Mouse (Mus musculus) MEL (cell line): ENCODE data around the gene Ripor1. TPM values are rescaled to one million over a fixed set of nuclear protein-coding genes. Genes with fewer than 3 reads are reported as not detected.
"Not testable (repeated sequence)": the region's sequence is repeated elsewhere in the genome, so short reads cannot be mapped to it uniquely, and the experiment has no call there.

ENCODE experiments used
- DNase-seq: peaks from one replicate; pipeline ENCODE4 v3.0.0; 2011; ENCODE audit warnings: low read depth, low spot score
- H3K27ac ChIP-seq: 2 replicates; pipeline ENCODE4 v1.5.1; 2012; ENCODE audit warnings: low read depth, mild to moderate bottlenecking, control low read depth, low read length, moderate library complexity; ENCODE audit not compliant: control insufficient read depth
- H3K27me3 ChIP-seq, 2 experiments: fragments of 150-350 bp in 1 of 2; sonication (generic) in 1 of 2; 2 replicates each; pipeline ENCODE4 v1.6.1; 2012; ENCODE audit warnings: low read length in 2 of 2, mild to moderate bottlenecking in 2 of 2, improper control_type of control experiment in 1 of 2, moderate library complexity in 1 of 2; ENCODE audit not compliant: insufficient read depth in 2 of 2, control insufficient read depth in 1 of 2
- H3K36me3 ChIP-seq, 2 experiments: 2 replicates each; pipeline ENCODE4 v1.6.1; 2012 to 2014; ENCODE audit warnings: low read length in 2 of 2, improper control_type of control experiment in 1 of 2, inconsistent platforms in 1 of 2, mild to moderate bottlenecking in 1 of 2; ENCODE audit not compliant: insufficient read depth in 2 of 2, control insufficient read depth in 1 of 2
- H3K4me1 ChIP-seq, 2 experiments: fragments of 150-350 bp in 1 of 2; sonication (generic) in 1 of 2; 2 replicates each; pipeline ENCODE4 v1.6.1; 2012; ENCODE audit warnings: low read length in 2 of 2, improper control_type of control experiment in 1 of 2, mild to moderate bottlenecking in 1 of 2; ENCODE audit not compliant: insufficient read depth in 2 of 2, control insufficient read depth in 1 of 2
- H3K4me3 ChIP-seq, 2 experiments: fragments of 150-350 bp in 1 of 2; sonication (generic) in 1 of 2; 2 replicates each; pipeline ENCODE4 v1.5.1; 2012; ENCODE audit warnings: low read depth in 2 of 2, low read length in 2 of 2, mild to moderate bottlenecking in 2 of 2, moderate library complexity in 2 of 2, control low read depth in 1 of 2, improper control_type of control experiment in 1 of 2; ENCODE audit not compliant: control insufficient read depth in 1 of 2, insufficient read depth in 1 of 2
- H3K79me2 ChIP-seq: 2 replicates; pipeline ENCODE4 v1.6.1; 2012; ENCODE audit warnings: mild to moderate bottlenecking, low read length, moderate library complexity; ENCODE audit not compliant: control insufficient read depth, poor library complexity, insufficient read depth
- H3K9ac ChIP-seq: 2 replicates; pipeline ENCODE4 v1.6.1; 2012; ENCODE audit warnings: low read depth, mild to moderate bottlenecking, control low read depth, low read length, moderate library complexity; ENCODE audit not compliant: control insufficient read depth, poor library complexity, severe bottlenecking
- H3K9me3 ChIP-seq: fragments of 150-350 bp; sonication (generic); replicated peaks from 2 replicates; pipeline ENCODE4 v1.6.1; 2012; ENCODE audit warnings: mild to moderate bottlenecking, low read length, improper control_type of control experiment, moderate library complexity; ENCODE audit not compliant: insufficient read depth
- CHD1 ChIP-seq: IDR thresholded peaks from 2 replicates; pipeline ENCODE4 v1.6.1; 2012; ENCODE audit warnings: low read depth, mild to moderate bottlenecking, inconsistent platforms, low read length, improper control_type of control experiment
- ETS1 ChIP-seq: IDR thresholded peaks from 2 replicates; pipeline ENCODE4 v1.6.1; 2012; ENCODE audit warnings: low read depth, mild to moderate bottlenecking, inconsistent platforms, low read length, improper control_type of control experiment, moderate library complexity
- GABPA ChIP-seq: IDR thresholded peaks from 2 replicates; pipeline ENCODE4 v1.6.1; 2012; ENCODE audit warnings: low read depth, mild to moderate bottlenecking, inconsistent platforms, low read length, improper control_type of control experiment, moderate library complexity
- GATA1 ChIP-seq: IDR thresholded peaks from 2 replicates; pipeline ENCODE4 v1.6.1; 2011; ENCODE audit warnings: low read depth, low read length, improper control_type of control experiment
- POLR2A ChIP-seq, 2 experiments: IDR thresholded peaks; 2 replicates each; pipeline ENCODE4 v1.6.1; 2011 to 2012; ENCODE audit warnings: low read length in 2 of 2, mild to moderate bottlenecking in 2 of 2, control low read depth in 1 of 2, improper control_type of control experiment in 1 of 2, low read depth in 1 of 2, moderate library complexity in 1 of 2; ENCODE audit not compliant: control insufficient read depth in 1 of 2, insufficient read depth in 1 of 2, poor library complexity in 1 of 2
- RCOR1 ChIP-seq: IDR thresholded peaks from 2 replicates; pipeline ENCODE4 v1.6.1; 2012; ENCODE audit warnings: low read depth, mild to moderate bottlenecking, inconsistent platforms, low read length, improper control_type of control experiment
- SMC3 ChIP-seq: IDR thresholded peaks from 2 replicates; pipeline ENCODE4 v1.6.1; 2011; ENCODE audit warnings: low read depth, low read length, improper control_type of control experiment
- TBP ChIP-seq: IDR thresholded peaks from 2 replicates; pipeline ENCODE4 v1.8.0; 2011; ENCODE audit warnings: low read depth, low read length, improper control_type of control experiment
- ZKSCAN1 ChIP-seq: IDR thresholded peaks from 2 replicates; pipeline ENCODE4 v1.6.1; 2012; ENCODE audit warnings: low read depth, mild to moderate bottlenecking, inconsistent platforms, low read length, improper control_type of control experiment, moderate library complexity
- ZMIZ1 ChIP-seq: IDR thresholded peaks from 2 replicates; pipeline ENCODE4 v1.6.1; 2012; ENCODE audit warnings: low read depth, mild to moderate bottlenecking, inconsistent platforms, low read length, improper control_type of control experiment, moderate library complexity
- ZNF384 ChIP-seq: IDR thresholded peaks from 2 replicates; pipeline ENCODE4 v1.6.1; 2012; ENCODE audit warnings: low read depth, mild to moderate bottlenecking, inconsistent platforms, low read length, improper control_type of control experiment
- polyA plus RNA-seq, 2 experiments: library from polyadenylated mRNA; stranded (reverse) in 1 of 2; unstranded in 1 of 2; fragments of >175 nt in 1 of 2; fragments of >200 nt in 1 of 2; gene quantifications; 2 replicates each; pipeline versions ENCODE4 v1.2.1 to v1.2.4; 2012; ENCODE audit warnings: low replicate concordance in 2 of 2, low read depth in 1 of 2; ENCODE audit not compliant: insufficient read length in 2 of 2, insufficient read depth in 1 of 2, missing spikeins in 1 of 2
- total RNA-seq: library from RNA; depleted of rRNA; stranded (reverse); fragments of 300-350 nt; gene quantifications from 2 replicates; pipeline ENCODE4 v1.2.3, GENCODE M21; 2012

Gene Ripor1
- total and polyA plus RNA-seq, 3 experiments, result 16.6 to 120 TPM; not detected in 1

GRCm38 (mm10) chr8:105596362-105597034 is 8.6 kb upstream of the Ripor1 start (continued):
- TF ChIP-seq GABPA (no peak), GATA1 (no peak), CHD1 (no peak)
- TF ChIP-seq, all 39 proteins: peak for 11

- no peaks in the 10 kb centered on the region for H3K9me3 ChIP-seq
- no peak overlapping the region for H3K9ac ChIP-seq
- H3K36me3 ChIP-seq, result peaks cover 0 to 20% of the 10 kb centered on the region in 2 experiments; a peak in 2 of 4 replicates
- H3K27ac ChIP-seq, result no peak overlapping the region
- DNase-seq, result no peak
- TF ChIP-seq RCOR1 (peak; percentile 45; the same call in 1 of the 2 replicates), SMC3 (no peak)
- no peak overlapping the region for H3K4me3 ChIP-seq
- H3K4me1 ChIP-seq, result peaks cover 3 to 27% of the 10 kb centered on the region in 2 experiments; a peak in 3 of 4 replicates
- H3K79me2 ChIP-seq, result no peaks in the 10 kb centered on the region
- no peaks in the 10 kb centered on the region for H3K27me3 ChIP-seq
Measured at GRCm38 (mm10) chr8:105598777-105599176, 6.3 kb upstream of the Ripor1 start.

GRCm38 (mm10) chr8:105601301-105601700 is 3.8 kb upstream of the Ripor1 start:
- Histone ChIP-seq H3K36me3 (peaks cover 0 to 20% of the 10 kb centered on the region in 2 experiments; a peak in 2 of 4 replicates), H3K27ac (no peak overlapping the region), H3K27me3 (no peaks in the 10 kb centered on the region), H3K4me3 (no peak overlapping the region), H3K9ac (no peak overlapping the region), H3K4me1 (peaks cover 2 to 20% of the 10 kb centered on the region in 2 experiments), H3K9me3 (no peaks in the 10 kb centered on the region), H3K79me2 (peaks cover 14% of the 10 kb centered on the region)
- no peak for DNase-seq
- TF ChIP-seq ZMIZ1, result no peak

- Histone ChIP-seq H3K4me1 (peaks cover 4 to 24% of the 10 kb centered on the region in 2 experiments), H3K27ac (peak overlapping the region; percentile 63), H3K79me2 (peaks cover 26% of the 10 kb centered on the region), H3K36me3 (peaks cover 0 to 24% of the 10 kb centered on the region in 2 experiments; a peak in 2 of 4 replicates)
- H3K27me3 ChIP-seq, H3K9me3 ChIP-seq, H3K9ac ChIP-seq, H3K4me3 ChIP-seq: not testable (repeated sequence)
- TF ChIP-seq POLR2A (IDR thresholded peaks at IDR 0.05; ENCODE audit: control insufficient read depth in 1 of 2, insufficient read depth in 1 of 2, low read depth in 1 of 2, low read length in 2 of 2, poor library complexity in 1 of 2) (0 out of 4 replicates have a peak, but pooled peaks of 1 of the 2 experiments have one; percentile 40), ZMIZ1 (peak; percentile 68), TBP (peak; percentile 52), ETS1 (peak; percentile 29; the same call in 1 of the 2 replicates), ZKSCAN1 (peak; percentile 40; the same call in 1 of the 2 replicates), ZNF384 (peak; percentile 97)
- peak; percentile 46 for DNase-seq
Measured at GRCm38 (mm10) chr8:105602540-105602939, 2.5 kb upstream of the Ripor1 start.
